Mouse (Mus musculus) forebrain, embryonic 11.5 days (tissue): ENCODE measurements around the gene Nlrp3. TPM values are rescaled to one million over a fixed set of nuclear protein-coding genes. Genes with fewer than 3 reads are reported as not detected.

Source experiments
- ATAC-seq: fragments of 200-750 bp; cut with Nextera tagmentation; replicated peaks from 2 replicates; pipeline ENCODE4 v1.8.0; 2017; ENCODE audit warnings: moderate TSS enrichment; ENCODE audit not compliant: low FRiP score
- DNase-seq: peaks from one replicate; pipeline ENCODE4 v3.0.0-alpha.2; 2017; ENCODE audit warnings: low spot score
- H3K27ac ChIP-seq: fragments of 300-500 bp; sonication (generic); 2 replicates; pipeline ENCODE4 v1.5.1; 2014; ENCODE audit warnings: low read depth, low read length
- H3K27me3 ChIP-seq: fragments of 300-500 bp; sonication (generic); 2 replicates; pipeline ENCODE4 v1.6.1; 2014; ENCODE audit warnings: mild to moderate bottlenecking, low read length, mixed read lengths; ENCODE audit not compliant: control insufficient read depth, insufficient read depth
- H3K36me3 ChIP-seq: fragments of 300-500 bp; sonication (generic); 2 replicates; pipeline ENCODE4 v1.6.1; 2014; ENCODE audit warnings: mild to moderate bottlenecking, low read length, moderate library complexity, mixed read lengths; ENCODE audit not compliant: control insufficient read depth, insufficient read depth
- H3K4me1 ChIP-seq: fragments of 300-500 bp; sonication (generic); replicated peaks from 2 replicates; pipeline ENCODE4 v1.6.1; 2014; ENCODE audit warnings: low read length, mixed read lengths; ENCODE audit not compliant: control insufficient read depth, insufficient read depth
- H3K4me2 ChIP-seq: fragments of 300-500 bp; sonication (generic); 2 replicates; pipeline ENCODE4 v1.6.1; 2014; ENCODE audit warnings: low read depth, mild to moderate bottlenecking, low read length, moderate library complexity, mixed read lengths; ENCODE audit not compliant: severe bottlenecking
- H3K4me3 ChIP-seq: fragments of 300-500 bp; sonication (generic); 2 replicates; pipeline ENCODE4 v1.5.1; 2014; ENCODE audit warnings: low read depth, low read length
- H3K9ac ChIP-seq: fragments of 300-500 bp; sonication (generic); 2 replicates; pipeline ENCODE4 v1.6.1; 2014; ENCODE audit warnings: low read length
- H3K9me3 ChIP-seq: fragments of 300-500 bp; sonication (generic); 2 replicates; pipeline ENCODE4 v1.6.1; 2016; ENCODE audit warnings: low read length, mixed read lengths; ENCODE audit not compliant: control insufficient read depth
- WGBS: fragments of 180-500 bp; shearing (Covaris S2); extraction: QIAGEN DNeasy Blood & Tissue Kit; methylation state at CpG from one replicate; pipeline ENCODE4 v1.1.7; 2014; 5-methylcytosine and 5-hydroxymethylcytosine counted together
- polyA plus RNA-seq: library from polyadenylated mRNA; unstranded; fragments of >200 nt; fragmentation: Nextera tagmentation; extraction: Ambion mirVana; gene quantifications from 2 replicates; pipeline ENCODE4 v1.2.1, GENCODE M21; 2014

Nlrp3 gene
- polyA plus RNA-seq, 1 experiment from 2014 or later: 0.09 TPM

- H3K27ac ChIP-seq: no peak within 1 kb of the TSS
- DNase-seq (peak; percentile 65), ATAC-seq (no peak)
- no peaks in the 10 kb centered on the region for H3K4me1 ChIP-seq
- H3K9me3 ChIP-seq: no peaks in the 10 kb centered on the region; the same call in 1 of the 2 replicates
- H3K4me3 ChIP-seq: no peak within 1 kb of the TSS
- 62% methylated on average over 8 of the region's 8 CpGs for WGBS
- no peak within 1 kb of the TSS for H3K9ac ChIP-seq
- H3K27me3 ChIP-seq: no peaks in the 10 kb centered on the region
- H3K4me2 ChIP-seq: no peak within 1 kb of the TSS
- no peaks in the 10 kb centered on the region for H3K36me3 ChIP-seq
These were observed 14.8 kb upstream of the Nlrp3 start, which contains the start of gene Zkscan17 for GRCm38 (mm10) chr11:59526472-59527080. Zkscan17 (minus strand) TSS chr11:59526751.

DNA sequence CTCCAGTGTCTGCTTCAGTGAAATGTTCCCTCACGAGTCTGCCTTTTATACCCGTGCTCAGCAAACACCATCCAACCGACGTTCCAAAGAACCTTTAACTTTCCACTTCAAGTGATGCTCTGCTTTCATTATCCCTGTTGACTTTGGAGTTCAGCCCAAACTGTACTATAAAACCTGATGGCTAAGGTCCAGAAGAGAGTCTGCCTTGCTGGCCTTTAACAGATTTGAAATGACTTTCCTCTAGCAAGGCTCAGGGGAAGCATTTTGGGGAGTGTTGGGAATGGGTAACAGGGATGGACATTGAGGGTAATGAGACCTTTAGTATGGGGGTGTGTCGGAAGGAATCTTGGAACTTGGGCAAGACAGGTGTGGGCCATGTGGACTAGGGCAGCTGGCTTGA is 11.1 kb upstream of the Nlrp3 start:
- Histone ChIP-seq H3K9me3 (no peaks in the 10 kb centered on the region), H3K4me3 (no peak overlapping the region), H3K9ac (no peak overlapping the region), H3K36me3 (no peaks in the 10 kb centered on the region), H3K4me2 (no peak overlapping the region), H3K27ac (no peak overlapping the region), H3K4me1 (no peaks in the 10 kb centered on the region), H3K27me3 (no peaks in the 10 kb centered on the region)
- DNase-seq (no peak), ATAC-seq (no peak)
- 92% methylated on average over 5 of the region's 5 CpGs for WGBS

GRCm38 (mm10) chr11:59530870-59531535 is 10.4 kb upstream of the Nlrp3 start:
- Histone ChIP-seq H3K36me3 (no peaks in the 10 kb centered on the region), H3K9ac (no peak overlapping the region), H3K27me3 (no peaks in the 10 kb centered on the region), H3K4me3 (no peak overlapping the region), H3K9me3 (no peaks in the 10 kb centered on the region), H3K4me1 (no peaks in the 10 kb centered on the region), H3K27ac (no peak overlapping the region), H3K4me2 (no peak overlapping the region)
- ATAC-seq (no peak), DNase-seq (no peak)
- WGBS: 85% methylated on average over 6 of the region's 6 CpGs

DNA sequence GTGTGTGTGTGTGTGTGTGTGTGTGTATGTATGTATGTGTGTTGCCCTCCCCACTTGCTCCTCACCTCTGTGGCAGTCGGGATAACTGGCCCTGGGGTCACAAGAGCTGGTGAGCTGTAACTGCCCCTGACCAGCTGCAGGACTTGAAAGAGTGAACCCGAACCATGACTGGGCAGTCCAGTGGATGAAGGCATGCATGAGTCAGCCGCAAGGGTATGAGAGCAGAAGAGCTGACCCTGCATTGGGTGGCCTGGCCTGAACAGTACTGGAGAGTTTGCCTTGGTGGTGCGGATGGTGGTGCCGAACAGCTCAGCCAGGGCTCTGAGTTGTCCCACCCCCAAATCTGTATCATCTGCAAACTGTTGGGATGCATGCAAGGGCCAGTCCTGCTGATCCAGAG is 9.8 kb upstream of the Nlrp3 start:
- Histone ChIP-seq H3K4me1 (no peaks in the 10 kb centered on the region), H3K4me3 (no peak overlapping the region), H3K4me2 (no peak overlapping the region), H3K9me3 (no peaks in the 10 kb centered on the region), H3K36me3 (no peaks in the 10 kb centered on the region), H3K27ac (no peak overlapping the region), H3K9ac (no peak overlapping the region), H3K27me3 (no peaks in the 10 kb centered on the region)
- DNase-seq: no peak
- WGBS: 79% methylated on average over 5 of the region's 5 CpGs
- ATAC-seq: no peak

DNA sequence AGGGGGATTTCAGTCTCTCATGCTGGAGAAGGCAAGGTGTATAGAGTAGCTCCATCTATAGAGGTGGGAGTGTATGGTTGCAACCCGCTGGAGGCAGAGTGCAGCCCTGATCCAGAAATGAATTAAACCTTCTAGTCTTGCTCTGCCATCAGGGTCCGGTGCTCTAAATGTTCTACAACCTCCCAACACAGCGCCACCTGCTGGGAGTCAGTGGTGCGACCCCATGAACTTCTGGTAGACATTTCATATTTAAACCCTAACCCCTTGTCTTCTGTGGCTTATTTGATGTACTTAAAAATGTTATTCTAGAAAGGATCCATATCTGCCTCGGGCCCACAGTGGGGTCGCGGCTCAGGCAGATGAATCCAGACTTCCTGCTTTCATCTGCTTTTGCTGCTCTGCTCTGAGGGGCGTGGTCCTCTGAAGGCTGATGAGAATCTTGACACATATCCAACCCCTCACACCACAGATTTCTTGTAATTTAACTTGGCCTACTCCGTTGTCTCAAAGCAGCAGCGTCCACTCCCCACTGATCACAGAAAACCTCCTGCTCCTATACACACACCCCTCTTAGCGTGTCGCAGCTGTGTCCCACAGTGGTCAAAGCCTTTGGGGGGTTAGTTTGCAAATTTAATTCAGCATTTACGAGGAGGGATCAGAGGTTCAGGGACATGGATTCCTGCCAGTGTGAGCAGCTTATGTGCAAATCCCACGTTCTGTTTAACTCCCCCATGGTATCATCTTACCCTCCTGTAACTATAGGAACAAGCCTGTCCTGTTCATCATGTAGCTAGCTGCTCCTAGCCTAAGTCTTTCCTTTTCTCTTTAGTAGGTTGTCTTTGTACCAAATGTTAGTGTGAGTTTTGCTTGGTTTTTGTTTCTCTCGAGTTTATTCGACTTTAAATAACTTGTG is 3.9 kb upstream of the Nlrp3 start:
- Histone ChIP-seq H3K27ac (no peak overlapping the region), H3K4me2 (no peak overlapping the region), H3K9ac (no peak overlapping the region), H3K27me3 (no peaks in the 10 kb centered on the region), H3K36me3 (no peaks in the 10 kb centered on the region), H3K4me1 (no peaks in the 10 kb centered on the region), H3K9me3 (no peaks in the 10 kb centered on the region), H3K4me3 (no peak overlapping the region)
- DNase-seq (no peak), ATAC-seq (no peak)
- WGBS: 74% methylated on average over 16 of the region's 16 CpGs

GRCm38 (mm10) chr11:59538387-59538786 is 3.0 kb upstream of the Nlrp3 start:
- no peak for ATAC-seq
- H3K4me2 ChIP-seq: no peak overlapping the region
- H3K27ac ChIP-seq: no peak overlapping the region
- DNase-seq: no peak
- H3K27me3 ChIP-seq: no peaks in the 10 kb centered on the region
- no peaks in the 10 kb centered on the region for H3K4me1 ChIP-seq
- H3K36me3 ChIP-seq: no peaks in the 10 kb centered on the region
- WGBS: 49% methylated on average over 11 of the region's 11 CpGs
- no peak overlapping the region for H3K4me3 ChIP-seq
- H3K9ac ChIP-seq: no peak overlapping the region
- no peaks in the 10 kb centered on the region for H3K9me3 ChIP-seq

DNA sequence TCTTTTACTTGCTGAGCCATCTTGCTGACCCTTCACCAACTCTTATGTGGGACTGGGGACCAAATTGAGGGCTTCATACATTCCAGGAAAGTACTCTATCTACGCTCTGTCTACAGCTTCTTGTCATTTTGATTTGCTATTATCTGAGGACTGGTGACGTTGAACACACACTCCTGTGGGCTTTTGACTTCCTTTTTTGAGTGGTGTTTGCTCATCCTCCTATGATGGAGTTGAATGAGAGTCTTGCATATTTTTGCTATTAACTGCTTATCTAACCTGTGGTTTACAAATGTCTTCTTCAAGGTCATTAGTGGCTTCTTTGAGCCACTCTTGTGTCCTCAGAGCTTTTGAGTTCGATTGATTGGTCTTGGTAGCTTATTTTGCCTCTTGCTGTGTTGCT is 1.2 kb upstream of the Nlrp3 start:
- Histone ChIP-seq H3K4me1 (no peaks in the 10 kb centered on the region), H3K4me2 (no peak overlapping the region), H3K4me3 (no peak overlapping the region), H3K27ac (no peak overlapping the region), H3K9ac (no peak overlapping the region), H3K27me3 (no peaks in the 10 kb centered on the region), H3K9me3 (no peaks in the 10 kb centered on the region), H3K36me3 (no peaks in the 10 kb centered on the region)
- no peak for DNase-seq
- no peak for ATAC-seq
- WGBS: 77% methylated on average over 3 of the region's 3 CpGs

- Histone ChIP-seq H3K27me3 (no peaks in the 10 kb centered on the region), H3K4me1 (no peaks in the 10 kb centered on the region), H3K27ac (no peak overlapping the region), H3K9ac (no peak overlapping the region), H3K36me3 (no peaks in the 10 kb centered on the region), H3K4me2 (no peak overlapping the region), H3K9me3 (no peaks in the 10 kb centered on the region), H3K4me3 (no peak overlapping the region)
- ATAC-seq (no peak), DNase-seq (no peak)
- WGBS: 82% methylated on average over 6 of the region's 6 CpGs
These were observed 1.1 kb downstream of the Nlrp3 start for GRCm38 (mm10) chr11:59542442-59542841.
